Mouse (Mus musculus): Measurements from ENCODE around the gene Ensa. TPM values are rescaled to one million over a fixed set of nuclear protein-coding genes. Genes with fewer than 3 reads are reported as not detected.
"Not testable (repeated sequence)": the region's sequence is repeated elsewhere in the genome, so short reads cannot be mapped to it uniquely, and the experiment has no call there.

Gene Ensa
- total RNA-seq, 2 experiments from 2014 or later, result 85.6 to 96.1 TPM

GRCm38 (mm10) chr3:95660788-95661478 lies 36.1 kb downstream of the Ensa start:
- no peak for DNase-seq

GRCm38 (mm10) chr3:95661945-95662715 lies 37.3 kb downstream of the Ensa start:
- intact Hi-C loops (cut with DNase I), result no loop called here
- DNase-seq, result no peak

More at GRCm38 (mm10) chr3:95660788-95661478, 36.1 kb downstream of the Ensa start:
- intact Hi-C loops (cut with DNase I), result no loop called here

- DNase-seq, result no peak
- intact Hi-C loops (cut with DNase I), result no loop called here
Observed at GRCm38 (mm10) chr3:95662724-95663449, 38.1 kb downstream of the Ensa start.

GRCm38 (mm10) chr3:95663486-95663885 lies 38.7 kb downstream of the Ensa start:
- DNase-seq, result no peak
- intact Hi-C loops (cut with DNase I), result no loop called here

- DNase-seq, result no peak
- intact Hi-C loops (cut with DNase I), result no loop called here
Observed at GRCm38 (mm10) chr3:95663969-95664608, 39.3 kb downstream of the Ensa start.

- intact Hi-C loops (cut with DNase I), result no loop called here
- DNase-seq, result no peak
Observed at GRCm38 (mm10) chr3:95664940-95665352, 40.2 kb downstream of the Ensa start.

- intact Hi-C loops (cut with DNase I), result no loop called here
- no peak for DNase-seq
Observed at GRCm38 (mm10) chr3:95666124-95666844, 41.5 kb downstream of the Ensa start.

- intact Hi-C loops (cut with DNase I), result no loop called here
- DNase-seq, result no peak
Observed at GRCm38 (mm10) chr3:95667521-95667920, 42.7 kb downstream of the Ensa start.

GRCm38 (mm10) chr3:95668026-95668425 lies 43.2 kb downstream of the Ensa start:
- DNase-seq, result peak; percentile 49 to 60
- intact Hi-C loops (cut with DNase I), result no loop called here

GRCm38 (mm10) chr3:95668589-95669308 lies 44.0 kb downstream of the Ensa start:
- DNase-seq, result no peak
- intact Hi-C loops (cut with DNase I), result no loop called here

- DNase-seq, result no peak
- intact Hi-C loops (cut with DNase I), result no loop called here
Observed at GRCm38 (mm10) chr3:95669309-95669665, 44.5 kb downstream of the Ensa start.

- intact Hi-C loops (cut with DNase I); DNase-seq: not testable (repeated sequence)
Observed at GRCm38 (mm10) chr3:95670419-95670818, 45.6 kb downstream of the Ensa start.

- intact Hi-C loops (cut with DNase I), result no loop called here
- peak in 1 of 2 experiments; percentile 1 for DNase-seq
Observed at GRCm38 (mm10) chr3:95671201-95671600, 46.4 kb downstream of the Ensa start.

GRCm38 (mm10) chr3:95672461-95672860 lies 47.7 kb downstream of the Ensa start:
- intact Hi-C loops (cut with DNase I), result no loop called here
- peak in 1 of 2 experiments; percentile 4 for DNase-seq

GRCm38 (mm10) chr3:95672861-95673706 lies 48.3 kb downstream of the Ensa start:
- DNase-seq, result no peak

GRCm38 (mm10) chr3:95673707-95674211 lies 49.0 kb downstream of the Ensa start:
- peak in 1 of 2 experiments; percentile 51 for DNase-seq
- intact Hi-C loops (cut with DNase I), result no loop called here

More at GRCm38 (mm10) chr3:95672861-95673706, 48.3 kb downstream of the Ensa start:
- intact Hi-C loops (cut with DNase I), result no loop called here

- DNase-seq, result peak; percentile 63 to 79
- intact Hi-C loops (cut with DNase I), result no loop called here
Observed at GRCm38 (mm10) chr3:95674236-95674635, 49.4 kb downstream of the Ensa start.

- intact Hi-C loops (cut with DNase I), result loop anchor here (5.0 kb wide), 1 partner anchor 43 kb away; no protein-coding TSS in a partner anchor
- no peak for DNase-seq
Observed at GRCm38 (mm10) chr3:95674812-95675211, 50.0 kb downstream of the Ensa start.

Data from gastrocnemius, postnatal 36 days (tissue).